Mouse (Mus musculus) embryonic fibroblast, embryonic 13.5 days (primary cell): ENCODE results near the gene Nrn1l. TPM values are rescaled to one million over a fixed set of nuclear protein-coding genes. Genes with fewer than 3 reads are reported as not detected.

ENCODE experiments used
- H3K27ac ChIP-seq: 2 replicates; pipeline ENCODE4 v1.5.1; 2012; ENCODE audit warnings: low read length, control low read depth, inconsistent platforms; ENCODE audit not compliant: insufficient read depth
- H3K4me1 ChIP-seq: 2 replicates; pipeline ENCODE4 v1.6.1; 2011; ENCODE audit warnings: low read length; ENCODE audit not compliant: control insufficient read depth, insufficient read depth
- H3K4me3 ChIP-seq: 2 replicates; pipeline ENCODE4 v1.5.1; 2011; ENCODE audit warnings: mild to moderate bottlenecking, control low read depth, low read length; ENCODE audit not compliant: insufficient read depth
- CTCF ChIP-seq: IDR thresholded peaks from 2 replicates; pipeline ENCODE4 v1.5.1; 2011; ENCODE audit warnings: mild to moderate bottlenecking, control low read depth, low read length, moderate library complexity, borderline replicate concordance; ENCODE audit not compliant: insufficient read depth
- POLR2A ChIP-seq: IDR thresholded peaks from 2 replicates; pipeline ENCODE4 v1.6.1; 2011; ENCODE audit warnings: low read depth, mild to moderate bottlenecking, control low read depth, low read length, moderate library complexity
- polyA plus RNA-seq: library from polyadenylated mRNA; stranded (reverse); fragments of >200 nt; gene quantifications from 2 replicates; pipeline ENCODE4 v1.2.4, GENCODE M21; 2011; ENCODE audit warnings: low read depth; ENCODE audit not compliant: missing spikeins, insufficient read length

Nrn1l gene
- polyA plus RNA-seq, 1 experiment, result 1.2 TPM

GRCm38 (mm10) chr8:105933762-105934161 is 40.4 kb downstream of the Nrn1l start, which contains the start of gene Ctrl:
Gene Ctrl (minus strand): TSS chr8:105933862.
- no peak for TF ChIP-seq POLR2A
- no peak for TF ChIP-seq CTCF
- no peak within 1 kb of the TSS for H3K27ac ChIP-seq

GRCm38 (mm10) chr8:105935105-105935504 is 41.7 kb downstream of the Nrn1l start:
- Histone ChIP-seq H3K27ac (no peak overlapping the region), H3K4me1 (no peaks in the 10 kb centered on the region), H3K4me3 (no peak overlapping the region)
- TF ChIP-seq CTCF (no peak), POLR2A (no peak)

More at GRCm38 (mm10) chr8:105933762-105934161, 40.4 kb downstream of the Nrn1l start, which contains the start of gene Ctrl:
- Histone ChIP-seq H3K4me1 (no peaks in the 10 kb centered on the region), H3K4me3 (no peak within 1 kb of the TSS)

- Histone ChIP-seq H3K4me1 (no peaks in the 10 kb centered on the region), H3K4me3 (peak overlapping the region; percentile 43), H3K27ac (no peak overlapping the region)
- TF ChIP-seq POLR2A (no peak), CTCF (no peak)
Measured at GRCm38 (mm10) chr8:105935863-105936603, 42.7 kb downstream of the Nrn1l start.

GRCm38 (mm10) chr8:105936866-105937475 is 43.6 kb downstream of the Nrn1l start:
- H3K27ac ChIP-seq, result peak overlapping the region; percentile 80
- peak overlapping the region; percentile 64 for H3K4me3 ChIP-seq

GRCm38 (mm10) chr8:105937496-105938305 is 44.3 kb downstream of the Nrn1l start:
- peak overlapping the region; percentile 64 for H3K4me3 ChIP-seq
- no peaks in the 10 kb centered on the region for H3K4me1 ChIP-seq
- peak overlapping the region; percentile 80 for H3K27ac ChIP-seq
- TF ChIP-seq CTCF, result no peak
- TF ChIP-seq POLR2A, result peak; percentile 53

More at GRCm38 (mm10) chr8:105936866-105937475, 43.6 kb downstream of the Nrn1l start:
- TF ChIP-seq POLR2A (peak; percentile 77), CTCF (no peak)
- H3K4me1 ChIP-seq, result no peaks in the 10 kb centered on the region

GRCm38 (mm10) chr8:105938306-105938669 is 44.9 kb downstream of the Nrn1l start, which contains the start of gene Psmb10:
Gene Psmb10 (minus strand): TSS chr8:105938444.
- Histone ChIP-seq H3K4me1 (no peaks in the 10 kb centered on the region), H3K27ac (peak within 1 kb of the TSS; percentile 80), H3K4me3 (peak within 1 kb of the TSS; percentile 64)
- TF ChIP-seq POLR2A, result no peak
- TF ChIP-seq CTCF, result no peak

GRCm38 (mm10) chr8:105942026-105942425 is 48.7 kb downstream of the Nrn1l start:
- H3K4me1 ChIP-seq, result no peaks in the 10 kb centered on the region
- no peak overlapping the region for H3K27ac ChIP-seq

GRCm38 (mm10) chr8:105942542-105942941 is 49.2 kb downstream of the Nrn1l start:
- TF ChIP-seq POLR2A, result no peak
- no peak for TF ChIP-seq CTCF
- H3K4me3 ChIP-seq, result no peak overlapping the region
- H3K27ac ChIP-seq, result no peak overlapping the region
- H3K4me1 ChIP-seq, result no peaks in the 10 kb centered on the region

More at GRCm38 (mm10) chr8:105942026-105942425, 48.7 kb downstream of the Nrn1l start:
- no peak overlapping the region for H3K4me3 ChIP-seq
- TF ChIP-seq CTCF, result no peak
- TF ChIP-seq POLR2A, result no peak

GRCm38 (mm10) chr8:105943321-105943739 is 50.0 kb downstream of the Nrn1l start, which contains the start of gene Lcat:
Gene Lcat (minus strand): TSS chr8:105943382.
- Histone ChIP-seq H3K4me3 (no peak within 1 kb of the TSS), H3K27ac (no peak within 1 kb of the TSS), H3K4me1 (no peaks in the 10 kb centered on the region)
- no peak for TF ChIP-seq POLR2A
- TF ChIP-seq CTCF, result no peak

Other genes starting within 250 kb of the Nrn1l start
- 0.42 and 0.58 TPM in 2 replicates for gene Carmil2, start 207.3 kb upstream of the Nrn1l start, polyA plus RNA-seq
- gene Acd, start 192.5 kb upstream of the Nrn1l start, polyA plus RNA-seq, result 24.6 and 26.5 TPM in 2 replicates
- gene Pard6a, start 192.4 kb upstream of the Nrn1l start, polyA plus RNA-seq, result 7.9 and 15.8 TPM in 2 replicates
- not detected in 2 replicates for gene 4933405L10Rik, start 185.9 kb upstream of the Nrn1l start, polyA plus RNA-seq
- 5.9 and 9.1 TPM in 2 replicates for gene Enkd1, start 185.4 kb upstream of the Nrn1l start, polyA plus RNA-seq
- 4.7 and 5.6 TPM in 2 replicates for gene Gfod2, start 134.9 kb upstream of the Nrn1l start, polyA plus RNA-seq
- 18.4 and 18.6 TPM in 2 replicates for gene Ranbp10, start 66.2 kb upstream of the Nrn1l start, polyA plus RNA-seq
- gene Tsnaxip1, start 65.8 kb upstream of the Nrn1l start, polyA plus RNA-seq, result not detected in 2 replicates
- gene Cenpt, start 40.3 kb upstream of the Nrn1l start, polyA plus RNA-seq, result 35.4 and 40.3 TPM in 2 replicates
- 22.1 and 22.6 TPM in 2 replicates for gene Thap11, start 38.4 kb upstream of the Nrn1l start, polyA plus RNA-seq
- 90.4 and 119 TPM in 2 replicates for gene Nutf2, start 33.0 kb upstream of the Nrn1l start, polyA plus RNA-seq
- 45.5 and 51.8 TPM in 2 replicates for gene Edc4, start 12.7 kb upstream of the Nrn1l start, polyA plus RNA-seq
- 28.9 and 30.5 TPM in 2 replicates for gene Pskh1, start 6.9 kb downstream of the Nrn1l start, polyA plus RNA-seq
- gene Ctrl, start 40.3 kb downstream of the Nrn1l start, polyA plus RNA-seq, result not detected in 2 replicates
- gene Psmb10, start 44.9 kb downstream of the Nrn1l start, polyA plus RNA-seq, result 27.1 and 30.5 TPM in 2 replicates
- gene Lcat, start 49.8 kb downstream of the Nrn1l start, polyA plus RNA-seq, result 2.3 and 3.9 TPM in 2 replicates
- gene Slc12a4, start 72.5 kb downstream of the Nrn1l start, polyA plus RNA-seq, result 60.2 and 82.1 TPM in 2 replicates
- gene Dpep3, start 85.9 kb downstream of the Nrn1l start, polyA plus RNA-seq, result not detected in 2 replicates
- gene Dus2, start 97.8 kb downstream of the Nrn1l start, polyA plus RNA-seq, result 13.4 and 17.4 TPM in 2 replicates
- gene Dpep2nb, start 112.4 kb downstream of the Nrn1l start, polyA plus RNA-seq, result not detected in 2 replicates
- 7.3 and 8.8 TPM in 2 replicates for gene Ddx28, start 118.3 kb downstream of the Nrn1l start, polyA plus RNA-seq
- 69.6 and 78.6 TPM in 2 replicates for gene Nfatc3, start 165.3 kb downstream of the Nrn1l start, polyA plus RNA-seq
- 2.1 and 3.9 TPM in 2 replicates for gene Esrp2, start 243.4 kb downstream of the Nrn1l start, polyA plus RNA-seq